Mouse (Mus musculus) brain, adult 2 months (tissue): ENCODE measurements around the gene Wdr25.

Source experiments
- DNase-seq: peaks from one replicate; pipeline ENCODE4 v3.0.0; 2011; ENCODE audit warnings: low read depth, low spot score

The Wdr25 gene

DNA sequence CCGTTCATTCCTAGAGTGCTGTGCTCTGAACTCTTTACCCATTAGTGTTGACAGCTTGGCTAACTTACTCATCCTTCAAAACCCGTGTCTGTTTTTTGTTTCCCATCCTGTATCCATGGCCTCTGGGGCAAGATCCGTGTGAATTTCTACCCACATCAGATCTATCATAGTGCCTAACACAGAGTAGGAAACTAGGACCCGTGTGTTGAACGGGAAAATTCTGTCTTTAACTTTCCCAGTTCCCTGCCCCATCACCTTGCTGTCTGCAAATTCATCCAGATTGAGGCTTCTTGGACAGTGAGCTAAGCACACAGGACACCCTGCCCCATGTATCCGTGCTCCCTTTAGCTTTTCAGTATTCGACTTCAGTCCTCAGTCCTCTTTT is 993 bp downstream of the Wdr25 start:
- DNase-seq: no peak

DNA sequence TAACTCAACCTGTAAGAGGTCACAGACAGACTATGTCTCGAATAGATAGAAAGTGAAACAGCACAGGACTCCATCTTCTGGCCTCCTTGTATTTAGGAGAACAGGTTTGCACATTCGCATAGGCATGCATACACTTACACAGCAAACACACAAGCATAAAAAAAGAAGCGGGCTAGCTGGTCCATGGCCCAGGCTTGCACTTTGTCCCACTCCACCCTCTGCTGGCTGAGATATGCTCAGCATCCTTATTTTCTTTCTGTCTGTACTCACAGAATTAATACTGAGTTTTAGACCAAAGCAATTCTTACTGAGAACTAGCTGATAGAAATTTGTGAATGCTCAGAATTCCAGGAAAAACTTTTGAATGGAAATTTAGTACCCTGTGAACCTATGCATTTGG is 2.6 kb downstream of the Wdr25 start:
- DNase-seq: no peak

DNA sequence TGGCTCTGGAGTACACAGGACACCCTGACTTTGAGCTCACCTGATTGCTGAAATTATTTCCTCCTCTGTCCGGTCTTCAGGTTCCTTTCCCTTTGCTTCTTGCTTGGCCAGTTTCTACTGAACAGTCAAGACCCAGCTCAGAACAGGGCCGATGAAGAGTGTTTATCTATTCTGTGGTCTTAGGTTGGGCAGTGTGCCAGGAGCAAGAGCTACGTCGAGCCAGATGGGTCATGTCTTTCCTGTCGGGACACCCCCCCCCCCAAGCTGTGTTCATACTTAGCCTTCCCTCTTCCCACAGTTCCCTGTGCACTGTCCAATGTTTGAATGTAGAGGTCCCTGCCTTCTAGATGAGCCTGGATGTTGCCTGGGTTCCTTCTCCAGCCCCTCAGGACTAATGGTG is 7.9 kb downstream of the Wdr25 start:
- DNase-seq: no peak

DNA sequence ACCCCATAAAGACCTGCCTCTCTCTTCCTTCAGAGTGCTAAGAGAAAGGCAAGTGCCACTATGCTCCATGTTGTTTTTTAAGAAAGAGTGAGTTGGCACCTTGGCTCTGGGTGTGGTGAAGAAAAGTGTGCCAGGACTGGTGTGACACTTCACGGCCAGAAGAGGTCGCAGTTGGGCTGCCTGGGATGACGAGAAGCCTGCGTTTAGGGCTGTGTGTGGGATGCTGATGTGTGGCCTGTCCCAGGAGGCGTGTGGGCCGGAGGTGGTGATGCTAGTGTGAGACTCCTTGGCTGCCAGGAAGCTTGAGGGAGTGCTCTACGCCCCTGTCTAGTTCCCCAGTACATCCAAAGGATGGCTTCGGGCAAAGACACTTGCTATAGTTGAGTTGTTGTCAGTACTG is 9.5 kb downstream of the Wdr25 start:
- DNase-seq: peak; percentile 89

DNA sequence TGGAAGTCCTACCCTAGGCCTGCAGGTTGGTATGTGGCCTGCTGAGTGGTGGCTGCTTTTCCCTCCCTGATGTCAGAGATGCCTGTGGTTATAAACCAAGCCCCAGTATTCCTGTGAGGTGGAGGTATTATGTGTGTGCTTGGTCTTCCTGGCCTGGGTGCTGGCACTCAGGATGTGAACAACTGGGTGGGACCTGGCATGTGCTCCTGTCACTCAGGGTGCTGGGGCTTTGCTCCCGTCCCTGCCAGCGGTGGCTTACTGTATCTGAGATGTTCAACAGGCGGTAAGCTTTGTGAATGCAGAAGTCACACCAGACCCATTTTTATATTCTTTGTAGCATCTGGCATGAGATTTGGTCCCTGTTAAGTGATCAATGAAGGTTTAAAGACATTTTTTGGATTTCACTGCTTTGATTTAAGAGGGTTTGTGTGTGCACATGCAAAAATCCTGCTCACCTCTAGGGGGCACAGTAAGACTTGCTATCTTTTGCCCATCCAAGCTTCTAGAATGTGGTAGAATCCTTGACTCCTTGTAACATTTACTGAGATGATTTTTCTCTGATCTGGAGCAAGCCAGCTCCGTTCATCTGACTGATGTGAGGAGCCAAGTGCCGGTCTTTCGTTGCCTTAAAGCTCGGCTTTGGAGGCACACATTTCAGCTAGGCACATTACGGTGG is 10.3 kb downstream of the Wdr25 start:
- DNase-seq: peak; percentile 94

DNA sequence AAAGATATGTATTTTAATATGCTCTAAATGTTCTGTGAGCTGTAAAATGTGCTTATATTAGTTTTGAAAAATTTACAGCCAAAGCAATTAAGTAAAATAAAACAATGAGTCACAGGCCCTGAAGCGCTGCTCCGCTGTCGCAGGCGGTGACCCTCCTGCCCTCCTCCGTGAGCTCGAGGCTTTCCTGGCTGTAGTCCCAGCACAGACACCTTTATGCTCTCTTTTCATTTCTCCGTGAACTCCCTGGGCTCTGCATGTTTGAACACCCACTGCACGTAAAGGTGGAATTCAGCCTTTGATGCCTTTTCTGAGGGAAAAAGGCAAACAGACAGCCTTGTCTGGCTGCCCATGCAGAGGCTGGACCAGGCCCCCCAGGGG is 10.8 kb downstream of the Wdr25 start:
- no peak for DNase-seq

DNA sequence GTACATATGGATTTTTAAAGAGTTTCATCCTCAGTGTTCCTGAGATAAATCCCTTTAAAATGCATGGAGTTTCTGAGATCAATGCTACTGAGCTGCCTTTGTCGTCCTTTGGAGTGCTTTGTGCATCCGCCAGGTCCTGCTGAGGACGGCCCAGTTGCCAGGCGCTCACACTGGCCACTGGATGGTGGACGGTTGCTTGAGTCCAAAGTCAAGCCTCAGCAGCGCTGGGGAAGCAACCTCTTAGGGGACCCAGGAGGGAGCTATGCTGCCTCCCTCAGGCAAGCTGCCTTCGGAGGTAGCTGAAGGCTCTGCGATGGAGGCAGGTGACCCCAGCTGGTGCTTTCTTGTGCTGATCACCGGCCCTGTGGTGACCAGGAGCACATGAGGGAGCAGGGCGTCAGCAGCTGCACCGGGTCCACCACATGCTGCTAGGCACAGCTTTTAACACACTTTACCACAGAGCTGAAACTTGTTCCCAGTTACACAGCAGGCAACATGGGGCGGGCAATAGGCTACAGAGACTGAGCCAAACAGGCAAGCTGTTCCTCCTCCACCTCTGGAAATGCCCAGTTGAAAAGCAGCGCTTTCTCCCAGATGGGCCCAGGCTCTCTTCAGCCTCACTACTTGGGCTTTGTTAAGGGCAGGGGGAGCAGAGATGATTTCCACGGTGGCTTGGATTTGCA is 12.3 kb downstream of the Wdr25 start:
- DNase-seq: no peak

DNA sequence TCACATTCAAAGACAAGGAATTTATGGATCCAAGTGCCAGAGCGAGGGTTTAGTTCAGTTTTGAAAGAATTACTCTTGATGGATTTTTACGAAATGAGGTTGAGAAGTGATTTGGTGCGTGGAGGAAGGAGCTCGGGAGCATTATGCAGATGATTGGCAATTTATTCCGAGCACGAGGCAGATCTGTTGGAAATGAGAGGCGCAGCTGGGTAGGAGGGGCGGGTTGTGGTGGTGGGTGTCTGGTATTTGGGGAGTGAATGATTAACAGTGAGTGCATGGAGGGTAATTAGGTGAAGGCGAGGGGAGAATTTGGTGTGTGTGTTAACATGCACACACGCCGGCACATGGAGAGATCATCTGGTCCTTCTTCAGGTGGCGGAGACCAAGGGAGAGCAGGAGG is 13.0 kb downstream of the Wdr25 start:
- no peak for DNase-seq

DNA sequence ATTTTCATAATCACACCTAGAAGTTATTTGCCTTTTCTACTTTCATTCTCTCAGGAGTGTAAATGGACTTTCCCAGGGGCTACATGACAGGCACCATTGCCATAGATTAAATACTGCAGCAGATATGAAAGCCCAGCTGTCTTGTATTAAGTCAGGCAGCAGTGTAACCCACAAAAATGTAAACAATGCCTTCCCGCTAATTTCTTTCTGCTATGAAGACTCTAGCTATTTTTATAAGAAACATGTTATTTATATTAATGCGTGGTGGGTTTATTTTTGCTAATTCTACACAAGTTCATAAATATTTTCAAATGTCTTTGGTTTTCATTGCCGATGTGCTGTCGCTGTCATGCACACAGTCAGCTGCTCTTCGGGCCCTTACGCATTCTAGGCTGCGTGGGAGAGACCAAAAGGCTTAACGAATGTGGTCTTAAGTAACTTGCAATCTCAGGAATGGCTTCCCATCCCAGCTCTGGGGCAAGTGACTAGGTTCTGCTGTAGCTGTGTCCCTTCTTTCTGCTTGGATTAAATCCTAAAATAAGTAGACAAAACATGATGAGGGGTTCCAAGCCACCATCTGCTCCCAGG is 16.5 kb downstream of the Wdr25 start:
- DNase-seq: no peak

DNA sequence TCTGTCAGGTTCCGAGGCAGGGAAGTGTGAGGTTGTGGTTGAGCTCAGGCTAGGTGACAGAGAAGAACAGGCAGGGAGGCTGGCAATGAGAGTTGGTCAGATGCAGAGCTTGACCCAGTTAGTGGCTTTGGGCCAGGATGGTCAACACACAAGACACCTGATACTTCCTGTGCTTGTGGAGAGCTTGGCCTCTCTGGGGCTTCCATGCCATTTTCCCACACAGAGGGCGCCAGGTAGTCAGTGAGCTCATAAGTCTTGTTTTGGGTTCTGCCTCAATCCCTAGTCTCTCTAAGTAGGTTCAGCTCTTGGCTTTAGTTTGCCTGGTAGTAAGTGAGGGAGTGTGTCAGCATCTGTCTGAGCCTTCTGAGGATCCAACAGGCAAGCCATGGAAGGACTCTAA is 19.0 kb downstream of the Wdr25 start:
- no peak for DNase-seq

DNA sequence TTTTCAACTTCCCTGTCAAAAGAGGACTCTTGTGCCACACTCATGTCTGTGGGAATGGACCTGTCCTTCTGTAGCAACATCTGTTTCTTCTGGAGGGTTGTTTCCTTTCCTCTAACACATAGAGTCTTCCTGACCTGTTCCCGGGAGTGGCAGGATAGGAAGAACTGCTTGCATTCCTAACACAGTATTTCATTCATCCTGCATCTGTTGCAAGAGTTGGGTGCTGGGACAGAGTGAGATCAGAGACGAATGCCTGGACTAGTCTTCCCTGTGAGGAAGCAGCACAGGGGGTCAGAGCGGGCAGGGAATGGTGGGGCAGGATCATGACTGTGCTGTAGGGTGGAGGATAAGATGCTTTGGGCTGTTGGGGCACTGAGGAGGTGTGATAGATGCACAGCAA is 20.8 kb downstream of the Wdr25 start:
- DNase-seq: no peak

DNA sequence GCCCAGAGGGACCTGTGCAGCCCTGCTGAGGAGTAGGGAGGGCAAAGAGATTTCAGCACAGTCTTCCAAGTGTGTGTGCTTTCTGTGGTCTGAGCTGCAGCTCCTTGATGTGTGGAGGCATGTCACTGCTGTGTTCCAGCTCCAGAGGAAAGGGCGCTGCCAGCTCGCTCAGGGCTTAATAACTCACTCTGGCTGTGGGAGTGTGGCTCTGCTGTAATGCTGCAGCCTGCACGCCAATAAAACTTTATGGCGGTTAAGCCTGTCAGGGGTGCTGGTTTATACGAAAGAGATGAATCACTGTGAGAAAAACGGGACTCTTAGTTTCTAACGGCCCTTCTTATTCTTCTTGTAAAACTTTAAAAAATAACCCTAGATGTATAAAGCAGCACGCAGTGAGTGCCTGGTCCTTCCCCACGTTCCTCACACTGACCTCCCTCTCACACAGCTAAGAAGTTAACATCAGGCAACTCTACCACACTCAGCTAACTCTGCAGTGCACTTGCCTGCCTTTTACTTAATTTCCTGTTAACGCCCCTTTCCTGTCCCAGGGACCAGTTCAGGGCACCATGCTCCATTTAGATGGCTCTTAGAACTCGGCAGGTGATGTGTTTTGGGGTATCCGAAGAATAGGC is 21.4 kb downstream of the Wdr25 start:
- DNase-seq: no peak

DNA sequence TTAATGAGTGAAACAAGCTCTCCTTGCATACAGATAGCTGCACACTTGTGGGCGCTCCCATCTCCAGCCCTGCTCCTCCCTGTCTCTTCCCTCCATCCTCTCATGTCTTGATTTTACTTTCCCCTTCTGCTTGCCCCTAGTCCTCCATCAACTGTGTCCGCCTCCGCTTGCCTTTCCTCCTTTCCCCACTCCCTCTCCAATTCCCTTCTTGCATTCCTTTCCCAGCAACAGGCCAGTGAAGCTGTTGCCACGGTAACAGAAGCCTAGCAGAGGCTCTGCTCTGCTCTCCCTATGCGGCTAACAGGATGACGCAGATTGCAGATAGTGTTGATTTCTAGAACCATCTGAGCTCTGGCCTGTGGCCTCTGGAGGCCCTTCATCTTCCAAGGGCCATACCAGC is 22.5 kb downstream of the Wdr25 start:
- peak; percentile 93 for DNase-seq

DNA sequence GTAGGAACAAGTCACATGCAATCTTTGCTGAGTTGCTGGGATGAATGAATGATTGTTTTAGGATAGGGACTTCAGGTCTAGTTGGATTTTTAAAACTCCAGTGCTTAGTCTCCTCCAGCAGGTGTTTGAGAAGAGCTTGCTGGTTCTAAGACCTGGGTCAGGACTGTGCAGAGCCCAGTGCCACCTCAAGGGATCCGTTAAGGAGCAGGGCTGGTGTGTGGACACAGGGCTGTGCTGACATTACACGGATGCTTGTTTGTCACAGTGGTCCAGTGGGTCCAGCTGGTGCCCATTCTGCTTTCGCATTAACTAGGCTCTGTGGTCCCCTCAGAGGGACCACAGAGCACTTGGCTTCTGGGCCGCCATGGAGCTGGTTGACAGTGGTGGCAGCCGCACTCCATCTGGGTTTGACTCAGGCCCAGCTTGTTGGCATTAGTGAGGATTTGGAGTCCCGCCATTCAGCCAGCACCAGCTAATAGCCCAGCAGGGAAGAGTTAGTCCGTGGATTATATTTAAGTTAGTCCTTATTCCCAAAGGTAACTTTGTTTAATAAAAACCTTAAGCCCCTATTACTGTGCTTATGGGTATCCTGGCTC is 23.1 kb downstream of the Wdr25 start:
- DNase-seq: no peak

DNA sequence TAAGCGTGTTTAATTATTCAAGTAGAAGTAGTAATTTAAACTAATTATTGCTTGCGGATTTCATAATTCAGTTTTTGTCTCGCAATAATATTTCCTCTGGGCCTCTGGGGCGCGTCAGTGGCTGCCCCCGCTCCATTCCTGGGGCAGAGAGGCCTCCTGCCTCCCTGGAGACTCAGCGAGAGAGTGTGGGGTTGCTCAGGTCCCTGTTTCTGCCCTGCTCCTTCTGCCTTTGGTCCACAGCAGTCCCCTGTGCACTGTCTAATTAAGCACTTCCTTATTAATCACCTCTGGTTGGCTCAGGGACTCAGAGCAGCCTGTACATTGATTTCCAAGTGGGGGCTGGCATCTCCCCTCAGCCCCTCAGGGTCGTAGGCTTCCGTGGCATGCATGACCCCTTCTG is 24.1 kb downstream of the Wdr25 start:
- no peak for DNase-seq

DNA sequence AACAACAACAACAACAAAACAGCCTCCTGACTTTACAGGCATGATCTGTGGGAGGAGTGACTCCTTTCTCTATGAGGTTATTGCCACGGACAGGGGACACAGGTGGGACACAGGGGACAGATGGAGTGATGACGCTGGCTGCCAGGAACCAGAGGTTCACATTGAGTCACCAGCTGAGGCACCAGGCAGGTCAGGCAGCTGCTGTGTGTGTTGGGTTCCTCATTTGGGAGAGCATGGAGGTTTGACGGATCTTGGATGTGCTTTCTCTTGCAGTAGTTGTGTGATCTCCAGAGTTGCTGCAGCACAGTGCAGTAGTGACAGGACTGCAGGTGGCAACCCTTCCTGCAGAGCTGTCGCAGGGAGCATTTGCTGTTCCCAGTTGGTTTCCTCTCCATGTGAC is 25.3 kb downstream of the Wdr25 start:
- DNase-seq: no peak

DNA sequence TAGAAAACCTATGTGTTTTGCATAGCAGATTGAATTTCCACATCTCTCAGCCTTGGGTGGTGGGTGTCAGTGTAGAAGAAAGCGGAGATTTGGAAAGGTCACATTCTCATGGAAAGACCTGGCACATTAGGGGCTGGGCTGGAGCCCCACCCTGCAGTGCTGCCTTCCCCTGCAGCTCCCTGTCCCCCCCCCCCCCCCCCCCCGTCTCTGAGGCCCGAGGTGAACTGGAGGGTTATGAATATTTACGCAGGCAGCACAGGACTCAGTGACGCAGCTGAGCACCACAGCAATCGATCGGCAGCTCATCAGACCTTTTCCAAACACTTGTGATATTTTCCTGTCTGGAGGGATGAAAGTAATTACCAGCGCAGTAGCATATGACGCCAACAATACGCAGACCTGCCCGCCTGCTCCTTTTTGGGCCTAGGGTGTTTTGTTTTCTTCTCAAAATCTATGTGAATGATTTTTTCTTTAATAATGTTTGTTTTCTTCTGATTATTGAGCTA is 33.2 kb downstream of the Wdr25 start:
- DNase-seq: no peak

DNA sequence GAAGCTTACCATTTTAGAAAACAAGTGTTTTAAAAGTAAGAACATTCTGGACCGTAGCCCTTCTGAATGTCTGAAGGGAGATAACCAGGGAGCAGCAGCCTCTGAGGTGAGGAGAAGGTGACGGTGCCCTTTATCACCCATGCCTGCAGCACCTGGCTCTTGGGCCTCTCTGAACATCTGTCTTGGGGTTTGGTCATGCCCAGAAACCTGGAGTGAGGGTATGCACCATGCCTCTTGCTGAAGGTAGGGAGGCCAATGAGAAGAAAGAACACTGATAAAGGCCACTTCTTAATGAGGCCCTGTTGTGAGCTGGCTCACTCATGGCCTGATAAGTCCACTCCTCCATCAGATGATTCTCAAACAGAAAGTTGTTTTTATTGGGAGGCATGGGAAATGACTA is 34.8 kb downstream of the Wdr25 start:
- DNase-seq: no peak

DNA sequence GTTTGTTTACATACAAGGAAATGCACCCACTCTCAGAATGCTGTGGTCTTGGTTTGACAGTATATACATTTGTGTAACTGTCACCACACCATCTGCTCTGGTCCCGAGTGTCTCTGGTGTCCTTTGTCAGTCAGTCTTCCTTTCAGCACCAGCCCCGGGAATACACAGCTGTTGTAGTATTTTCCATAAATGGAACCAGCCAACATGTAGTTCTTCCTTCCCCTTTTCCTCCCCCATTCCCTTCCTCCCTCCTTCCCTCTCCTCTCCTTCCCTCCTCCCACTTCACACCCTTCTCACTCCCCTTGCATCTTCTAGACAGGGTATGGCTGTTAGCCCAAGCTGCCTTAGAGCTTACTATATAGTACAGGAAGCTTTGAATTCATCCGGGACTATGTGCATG is 36.0 kb downstream of the Wdr25 start:
- DNase-seq: peak; percentile 50

DNA sequence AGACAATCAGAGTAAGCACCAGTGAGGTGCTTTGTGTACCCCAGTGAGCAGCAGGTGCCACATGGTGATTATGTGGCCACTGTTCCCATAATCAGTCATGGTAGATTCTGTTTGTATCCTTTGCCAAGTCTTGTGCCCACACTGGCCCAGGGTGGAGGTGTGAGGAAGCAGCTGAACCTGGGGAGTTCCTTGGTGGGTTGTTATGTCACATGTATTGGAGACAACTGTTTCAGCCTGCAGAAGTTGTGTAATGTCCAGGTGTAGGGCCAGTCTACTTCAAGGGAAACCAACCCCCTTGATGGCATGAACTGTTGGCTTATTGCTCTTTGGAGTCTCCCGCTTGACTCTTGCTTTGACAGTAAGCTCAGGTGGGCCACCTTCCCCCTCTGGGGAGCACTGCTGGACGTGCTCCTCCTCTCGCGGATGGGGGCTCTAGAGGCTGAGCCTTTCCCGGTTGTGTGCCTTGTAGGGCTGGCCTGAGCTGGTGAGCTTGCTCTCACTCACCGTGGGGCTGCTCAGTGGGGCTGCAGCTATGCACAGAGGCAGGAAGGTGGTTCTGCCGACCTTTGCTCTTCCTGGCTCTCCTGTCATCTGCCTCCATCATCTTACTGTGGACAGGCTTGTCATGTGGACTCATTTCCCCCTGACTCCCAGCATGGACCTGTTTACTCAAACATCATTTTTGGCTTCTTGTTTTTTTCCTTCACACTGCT is 38.1 kb downstream of the Wdr25 start:
- DNase-seq: no peak

DNA sequence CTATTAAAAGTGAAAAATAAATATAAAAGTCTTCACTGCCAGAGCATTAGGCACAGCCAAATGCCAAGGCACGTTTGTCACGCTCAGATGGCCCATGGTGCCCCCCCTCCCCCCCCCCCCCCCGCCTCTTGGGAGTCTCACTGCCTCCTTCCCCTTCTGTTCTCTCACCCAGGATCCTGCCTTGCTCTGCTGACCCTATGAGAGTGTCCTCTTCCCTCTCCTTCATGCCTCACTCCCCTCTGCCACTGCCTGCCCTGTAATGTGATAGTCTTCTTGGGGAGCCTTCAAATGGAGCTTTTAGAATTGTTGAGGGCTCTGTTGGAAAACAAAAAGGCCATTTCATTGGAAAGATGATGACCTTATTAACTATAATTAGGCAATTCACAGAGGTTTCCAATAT is 38.7 kb downstream of the Wdr25 start:
- no peak for DNase-seq

DNA sequence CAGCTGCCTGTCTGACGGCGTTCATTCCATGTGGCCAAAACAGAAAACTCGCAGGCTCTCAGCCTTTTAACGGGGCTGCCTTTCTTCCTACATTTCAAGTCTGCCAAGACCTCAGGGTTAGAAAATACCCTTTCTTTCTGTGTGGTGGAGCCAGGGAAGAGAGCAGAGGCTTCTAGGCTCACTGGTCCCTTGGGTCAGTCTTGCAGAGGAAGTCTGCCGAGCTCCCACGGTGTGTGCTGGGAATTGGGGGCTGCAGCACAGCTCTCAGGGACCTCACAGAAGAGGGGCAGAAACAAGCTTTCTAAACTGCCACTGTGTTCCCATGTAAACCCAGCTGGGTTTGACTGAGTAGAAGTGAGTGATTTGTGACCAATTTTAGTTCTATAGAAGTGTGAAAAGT is 40.8 kb downstream of the Wdr25 start:
- DNase-seq: no peak
